Mouse (Mus musculus) lung, postnatal 0 days (tissue): Measurements from ENCODE around the gene Kansl1. TPM values are rescaled to one million over a fixed set of nuclear protein-coding genes. Genes with fewer than 3 reads are reported as not detected.

ENCODE experiments used
- ATAC-seq: fragments of 200-750 bp; cut with Nextera tagmentation; 2 replicates; pipeline ENCODE4 v1.8.0; 2017; ENCODE audit warnings: moderate library complexity
- DNase-seq: peaks from one replicate; pipeline ENCODE4 v3.0.0-alpha.2; 2016; ENCODE audit warnings: low spot score
- H3K27ac ChIP-seq: fragments of 300-500 bp; sonication (generic); 2 replicates; pipeline ENCODE4 v1.5.1; 2014; ENCODE audit warnings: antibody characterized with exemption, mild to moderate bottlenecking, low read length, mixed read lengths
- H3K27me3 ChIP-seq: fragments of 300-500 bp; sonication (generic); replicated peaks from 2 replicates; pipeline ENCODE4 v1.6.1; 2014; ENCODE audit warnings: low read length, mixed read lengths; ENCODE audit not compliant: insufficient read depth
- H3K36me3 ChIP-seq: fragments of 300-500 bp; sonication (generic); 2 replicates; pipeline ENCODE4 v1.6.1; 2014; ENCODE audit warnings: low read length, mixed read lengths; ENCODE audit not compliant: insufficient read depth
- H3K4me1 ChIP-seq: fragments of 300-500 bp; sonication (generic); 2 replicates; pipeline ENCODE4 v1.6.1; 2014; ENCODE audit warnings: antibody characterized with exemption, low read depth, low read length, mixed read lengths; ENCODE audit not compliant: insufficient read depth
- H3K4me2 ChIP-seq: fragments of 300-500 bp; sonication (generic); replicated peaks from 2 replicates; pipeline ENCODE4 v1.6.1; 2014; ENCODE audit warnings: low read depth, mild to moderate bottlenecking, low read length, moderate library complexity, mixed read lengths
- H3K4me3 ChIP-seq: fragments of 300-500 bp; sonication (generic); 2 replicates; pipeline ENCODE4 v1.5.1; 2014; ENCODE audit warnings: low read depth, low read length
- H3K9ac ChIP-seq: fragments of 300-500 bp; sonication (generic); replicated peaks from 2 replicates; pipeline ENCODE4 v1.6.1; 2014; ENCODE audit warnings: low read depth, mild to moderate bottlenecking
- H3K9me3 ChIP-seq: fragments of 300-500 bp; sonication (generic); 2 replicates; pipeline ENCODE4 v1.6.1; 2016; ENCODE audit warnings: low read length, mixed read lengths
- CTCF ChIP-seq: IDR thresholded peaks from 2 replicates; pipeline ENCODE4 v1.5.1; 2016; ENCODE audit warnings: antibody characterized with exemption, mild to moderate bottlenecking
- EP300 ChIP-seq: IDR thresholded peaks from 2 replicates; pipeline ENCODE4 v1.6.1; 2016; ENCODE audit warnings: antibody characterized with exemption, mild to moderate bottlenecking, control low read depth
- WGBS: fragments of 180-500 bp; shearing (Covaris S2); extraction: QIAGEN DNeasy Blood & Tissue Kit; methylation state at CpG from one replicate; pipeline ENCODE4 v1.1.7; 2014; 5-methylcytosine and 5-hydroxymethylcytosine counted together
- polyA plus RNA-seq: library from polyadenylated mRNA; unstranded; fragments of >200 nt; fragmentation: Nextera tagmentation; extraction: Ambion mirVana; gene quantifications from 2 replicates; pipeline ENCODE4 v1.2.1, GENCODE M21; 2015

Gene Kansl1
- polyA plus RNA-seq, 1 experiment from 2014 or later, result 11.0 TPM

- H3K4me1 ChIP-seq, result no peaks in the 10 kb centered on the region
- ATAC-seq, result no peak
- H3K27ac ChIP-seq, result no peak overlapping the region
- H3K27me3 ChIP-seq, result no peaks in the 10 kb centered on the region
- no peak overlapping the region for H3K4me3 ChIP-seq
- no peak for TF ChIP-seq CTCF
- no peak for TF ChIP-seq EP300
- H3K36me3 ChIP-seq, result no peaks in the 10 kb centered on the region
- no peaks in the 10 kb centered on the region for H3K9me3 ChIP-seq
- peak; percentile 48 for DNase-seq
- H3K4me2 ChIP-seq, result no peak overlapping the region
- no peak overlapping the region for H3K9ac ChIP-seq
- 82% methylated on average over 2 of the region's 2 CpGs for WGBS
Measured at GRCm38 (mm10) chr11:104383167-104383810, 85.4 kb downstream of the Kansl1 start.

GRCm38 (mm10) chr11:104381887-104382286 is 86.8 kb downstream of the Kansl1 start:
- WGBS, result 72% methylated on average over 4 of the region's 4 CpGs
- H3K27me3 ChIP-seq, result no peaks in the 10 kb centered on the region
- H3K4me3 ChIP-seq, result no peak overlapping the region
- H3K27ac ChIP-seq, result no peak overlapping the region
- no peaks in the 10 kb centered on the region for H3K4me1 ChIP-seq
- no peak overlapping the region for H3K9ac ChIP-seq
- H3K36me3 ChIP-seq, result no peaks in the 10 kb centered on the region
- no peak for DNase-seq
- no peaks in the 10 kb centered on the region for H3K9me3 ChIP-seq
- ATAC-seq, result no peak
- TF ChIP-seq EP300 (no peak), CTCF (no peak)
- H3K4me2 ChIP-seq, result no peak overlapping the region

GRCm38 (mm10) chr11:104379635-104380034 is 89.0 kb downstream of the Kansl1 start:
- Histone ChIP-seq H3K27ac (no peak overlapping the region), H3K9ac (no peak overlapping the region), H3K9me3 (no peaks in the 10 kb centered on the region), H3K4me1 (no peaks in the 10 kb centered on the region), H3K4me2 (no peak overlapping the region), H3K4me3 (no peak overlapping the region), H3K27me3 (no peaks in the 10 kb centered on the region), H3K36me3 (no peaks in the 10 kb centered on the region)
- ATAC-seq (no peak), DNase-seq (peak; percentile 58)
- TF ChIP-seq EP300, result no peak
- peak; percentile 69 for TF ChIP-seq CTCF
- 61% methylated on average over 1 of the region's 1 CpGs for WGBS

GRCm38 (mm10) chr11:104376291-104376690 is 92.4 kb downstream of the Kansl1 start:
- H3K4me1 ChIP-seq, result no peaks in the 10 kb centered on the region
- WGBS, result 94% methylated on average over 3 of the region's 3 CpGs
- no peak overlapping the region for H3K9ac ChIP-seq
- TF ChIP-seq EP300, result no peak
- TF ChIP-seq CTCF, result no peak
- DNase-seq, result no peak
- H3K27me3 ChIP-seq, result no peaks in the 10 kb centered on the region
- no peak overlapping the region for H3K4me3 ChIP-seq
- H3K36me3 ChIP-seq, result no peaks in the 10 kb centered on the region
- no peaks in the 10 kb centered on the region for H3K9me3 ChIP-seq
- H3K4me2 ChIP-seq, result no peak overlapping the region
- no peak overlapping the region for H3K27ac ChIP-seq
- no peak for ATAC-seq

GRCm38 (mm10) chr11:104367486-104368190 is 101.0 kb downstream of the Kansl1 start:
- no peak overlapping the region for H3K9ac ChIP-seq
- 85% methylated on average over 5 of the region's 5 CpGs for WGBS
- no peak overlapping the region for H3K4me2 ChIP-seq
- ATAC-seq (no peak), DNase-seq (no peak)
- 0 out of 2 replicates have a peak, but pooled peaks cover 5% of the 10 kb centered on the region for H3K36me3 ChIP-seq
- H3K4me3 ChIP-seq, result no peak overlapping the region
- no peaks in the 10 kb centered on the region for H3K9me3 ChIP-seq
- TF ChIP-seq CTCF, result no peak
- no peak for TF ChIP-seq EP300
- no peaks in the 10 kb centered on the region for H3K4me1 ChIP-seq
- H3K27me3 ChIP-seq, result no peaks in the 10 kb centered on the region
- no peak overlapping the region for H3K27ac ChIP-seq

- H3K36me3 ChIP-seq, result 0 out of 2 replicates have a peak, but pooled peaks cover 5% of the 10 kb centered on the region
- no peak overlapping the region for H3K9ac ChIP-seq
- no peak overlapping the region for H3K4me3 ChIP-seq
- H3K27me3 ChIP-seq, result no peaks in the 10 kb centered on the region
- no peaks in the 10 kb centered on the region for H3K4me1 ChIP-seq
- ATAC-seq, result no peak
- DNase-seq, result no peak
- no peaks in the 10 kb centered on the region for H3K9me3 ChIP-seq
- 90% methylated on average over 2 of the region's 2 CpGs for WGBS
- TF ChIP-seq EP300 (no peak), CTCF (no peak)
- H3K4me2 ChIP-seq, result no peak overlapping the region
- H3K27ac ChIP-seq, result no peak overlapping the region
Measured at GRCm38 (mm10) chr11:104363823-104364600, 104.6 kb downstream of the Kansl1 start.
